Mouse (Mus musculus) bone marrow macrophage, adult 2 months (primary cell): ENCODE measurements around the gene Bnip2.

Source experiments
- CTCF ChIP-seq: IDR thresholded peaks from 2 replicates; pipeline ENCODE4 v1.5.1; 2012; ENCODE audit warnings: low read depth, mild to moderate bottlenecking, low read length, moderate library complexity
- POLR2A ChIP-seq: IDR thresholded peaks from 2 replicates; pipeline ENCODE4 v1.6.1; 2012; ENCODE audit warnings: mild to moderate bottlenecking, low read depth, low read length, borderline replicate concordance

GRCm38 (mm10) chr9:69986571-69986970, 2.7 kb upstream of the Bnip2 start:
- no peak for TF ChIP-seq POLR2A
- TF ChIP-seq CTCF, result no peak
